Mouse (Mus musculus) thymus, adult 2 months (tissue): Measurements from ENCODE around the gene Fam117a. TPM values are rescaled to one million over a fixed set of nuclear protein-coding genes. Genes with fewer than 3 reads are reported as not detected.

Experiments used
- DNase-seq: peaks from one replicate; pipeline ENCODE4 v3.0.0; 2021
- H3K27ac ChIP-seq: fragments of 200-500 bp; 2 replicates; pipeline ENCODE4 v1.5.1; 2012; ENCODE audit warnings: low read length, control low read depth; ENCODE audit not compliant: control insufficient read depth, insufficient read depth
- H3K27me3 ChIP-seq: fragments of 200-500 bp; 2 replicates; pipeline ENCODE4 v1.6.1; 2012; ENCODE audit warnings: mild to moderate bottlenecking, low read length, moderate library complexity, mixed read lengths; ENCODE audit not compliant: control insufficient read depth, insufficient read depth
- H3K36me3 ChIP-seq: fragments of 200-500 bp; 2 replicates; pipeline ENCODE4 v1.6.1; 2012; ENCODE audit warnings: mild to moderate bottlenecking, low read length, moderate library complexity; ENCODE audit not compliant: control insufficient read depth, insufficient read depth
- H3K4me1 ChIP-seq: fragments of 200-500 bp; replicated peaks from 2 replicates; pipeline ENCODE4 v1.6.1; 2012; ENCODE audit warnings: low read length; ENCODE audit not compliant: control insufficient read depth, insufficient read depth
- H3K4me3 ChIP-seq: fragments of 200-500 bp; 2 replicates; pipeline ENCODE4 v1.5.1; 2012; ENCODE audit warnings: mild to moderate bottlenecking, low read length, control low read depth, moderate library complexity; ENCODE audit not compliant: control insufficient read depth, insufficient read depth
- CTCF ChIP-seq: fragments of 200-500 bp; IDR thresholded peaks from 2 replicates; pipeline ENCODE4 v1.5.1; 2012; ENCODE audit warnings: mild to moderate bottlenecking, control low read depth, low read length, moderate library complexity, borderline replicate concordance; ENCODE audit not compliant: control insufficient read depth, poor library complexity, insufficient read depth; ENCODE audit errors: extremely low read depth
- POLR2A ChIP-seq: fragments of 200-500 bp; IDR thresholded peaks from 2 replicates; pipeline ENCODE4 v1.6.1; 2012; ENCODE audit warnings: mild to moderate bottlenecking, low read length, control low read depth, moderate library complexity; ENCODE audit not compliant: control insufficient read depth, poor library complexity, insufficient read depth; ENCODE audit errors: extremely low read depth
- WGBS: fragments of 180-500 bp; shearing (Covaris S2); methylation state at CpG from one replicate; pipeline ENCODE4 v1.1.7; 2018; 5-methylcytosine and 5-hydroxymethylcytosine counted together
- polyA plus RNA-seq: library from polyadenylated mRNA; depleted of rRNA; stranded (reverse); fragments of >200 nt; gene quantifications from 2 replicates; pipeline ENCODE4 v1.2.3, GENCODE M21; 2012; rRNA removed

Fam117a gene
- polyA plus RNA-seq, result 204 and 224 TPM in 2 replicates

DNA sequence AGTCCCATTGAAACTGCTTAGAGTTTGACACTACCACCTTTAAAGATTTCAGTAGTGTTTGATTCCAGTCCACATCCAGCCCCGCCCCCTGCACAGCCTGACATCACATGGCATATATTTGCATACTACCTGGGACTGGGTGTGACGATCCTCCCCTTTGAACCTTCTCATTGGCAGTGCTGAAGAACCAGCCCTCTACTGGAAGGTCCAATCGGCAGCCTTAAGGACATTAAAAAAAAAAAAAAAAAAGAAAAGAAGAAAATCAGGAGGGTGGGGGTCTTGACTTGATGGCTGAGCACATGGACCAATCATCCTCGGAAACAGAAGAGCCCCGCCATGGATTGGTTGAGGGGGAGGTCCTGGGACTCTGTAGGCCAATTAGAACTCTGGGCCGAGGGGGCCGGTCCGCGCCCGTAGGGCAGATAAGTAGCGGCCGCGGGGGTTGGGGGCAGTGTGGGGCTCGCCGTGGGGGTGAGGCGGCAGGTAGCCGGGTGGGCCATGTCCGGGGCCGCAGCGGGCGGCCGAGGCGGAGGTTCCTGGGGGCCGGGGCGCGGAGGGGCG is at the start of gene Fam117a:
Gene Fam117a, plus strand, starts transcription at position 451 of the 561 bp plus-strand sequence.
- Histone ChIP-seq H3K27me3 (no peaks in the 10 kb centered on the region), H3K27ac (peak within 1 kb of the TSS; percentile 77), H3K4me1 (peaks cover 28% of the 10 kb centered on the region), H3K36me3 (no peaks in the 10 kb centered on the region), H3K4me3 (peak within 1 kb of the TSS; percentile 99)
- under 1% methylated on average over 27 of the region's 27 CpGs for WGBS
- DNase-seq, result peak; percentile 91
- no peak for TF ChIP-seq CTCF
- TF ChIP-seq POLR2A, result peak; percentile 90

GRCm38 (mm10) chr11:95291998-95292397 is 44.8 kb upstream of the Fam117a start:
- Histone ChIP-seq H3K27ac (no peak overlapping the region), H3K36me3 (peaks cover 85% of the 10 kb centered on the region), H3K4me1 (no peaks in the 10 kb centered on the region), H3K4me3 (no peak overlapping the region), H3K27me3 (no peaks in the 10 kb centered on the region)
- WGBS, result 55% methylated on average over 4 of the region's 4 CpGs
- DNase-seq, result no peak
- TF ChIP-seq POLR2A (no peak), CTCF (no peak)

- Histone ChIP-seq H3K36me3 (peaks cover 83% of the 10 kb centered on the region), H3K27me3 (no peaks in the 10 kb centered on the region), H3K4me3 (no peak overlapping the region), H3K4me1 (no peaks in the 10 kb centered on the region), H3K27ac (no peak overlapping the region; the same call in 1 of the 2 replicates)
- no peak for DNase-seq
- TF ChIP-seq POLR2A, result no peak
- TF ChIP-seq CTCF, result no peak
- WGBS, result 37% methylated on average over 8 of the region's 8 CpGs
Measured at GRCm38 (mm10) chr11:95293017-95293624, 43.7 kb upstream of the Fam117a start.

DNA sequence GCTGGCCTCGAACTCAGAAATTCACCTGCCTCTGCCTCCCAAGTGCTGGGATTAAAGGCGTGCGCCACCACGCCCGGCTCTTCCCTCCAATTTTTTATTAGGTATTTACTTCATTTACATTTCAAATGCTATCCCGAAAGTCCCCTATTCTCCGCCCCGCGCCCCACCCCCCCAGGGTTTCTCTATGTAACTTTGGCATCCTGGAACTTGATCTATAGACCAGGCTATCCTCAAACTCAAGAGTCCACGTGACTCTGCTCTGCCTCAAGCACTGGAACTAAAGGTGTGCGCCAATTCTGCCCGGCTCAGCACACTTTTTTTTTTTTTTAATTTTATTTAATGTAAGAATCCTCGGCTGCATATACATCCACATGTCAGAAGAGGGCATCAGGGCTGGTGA is 41.1 kb upstream of the Fam117a start:
- 98% methylated on average over 13 of the region's 13 CpGs for WGBS
- H3K36me3 ChIP-seq, result peaks cover 80% of the 10 kb centered on the region

DNA sequence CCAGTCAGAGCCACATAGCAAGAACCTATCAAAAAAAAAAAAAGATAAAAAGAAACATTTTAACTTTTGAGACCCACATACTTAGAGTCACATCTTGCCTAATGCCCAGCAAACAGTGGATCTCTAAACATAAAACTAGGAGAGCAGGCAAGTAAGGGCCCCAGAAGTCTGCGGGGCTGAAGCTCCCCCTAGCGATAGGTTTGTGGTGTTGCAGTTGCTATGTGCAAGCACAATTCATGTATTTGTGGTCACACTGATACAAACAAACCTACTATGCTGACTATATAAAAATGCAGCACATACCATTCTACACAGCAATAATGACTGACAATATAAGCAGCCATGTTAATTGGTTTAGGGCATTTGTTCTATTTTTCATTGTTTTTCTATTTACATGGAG is 38.7 kb upstream of the Fam117a start:
- no peak for TF ChIP-seq CTCF
- TF ChIP-seq POLR2A, result no peak

More for the DNA sequence above, 41.1 kb upstream of the Fam117a start:
- no peak for DNase-seq
- H3K4me1 ChIP-seq, result no peaks in the 10 kb centered on the region
- H3K27me3 ChIP-seq, result no peaks in the 10 kb centered on the region
- no peak overlapping the region for H3K4me3 ChIP-seq
- no peak overlapping the region for H3K27ac ChIP-seq
- TF ChIP-seq CTCF (no peak), POLR2A (no peak)

DNA sequence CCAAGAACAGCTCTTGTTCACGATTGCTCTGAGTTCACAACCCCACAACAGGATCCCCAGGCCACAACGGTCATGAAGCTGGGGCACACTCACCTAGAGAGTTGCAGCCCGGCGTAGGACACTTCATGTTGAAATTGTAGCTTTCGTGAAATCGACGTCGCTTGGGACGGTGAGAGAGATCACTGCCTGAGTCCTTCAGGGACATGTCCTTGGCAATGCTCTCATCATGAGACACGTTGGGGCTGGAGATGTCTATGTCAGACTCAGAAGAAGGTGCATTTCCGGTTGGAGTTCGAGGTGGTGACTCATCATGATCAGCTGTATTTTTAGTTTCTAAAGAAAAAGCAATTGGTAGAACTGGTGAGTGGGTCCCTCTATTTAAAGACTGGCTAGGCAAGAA is 36.9 kb upstream of the Fam117a start:
- WGBS, result 86% methylated on average over 12 of the region's 12 CpGs
- Histone ChIP-seq H3K27me3 (no peaks in the 10 kb centered on the region), H3K36me3 (peaks cover 75% of the 10 kb centered on the region), H3K4me1 (no peaks in the 10 kb centered on the region), H3K27ac (no peak overlapping the region), H3K4me3 (no peak overlapping the region)
- no peak for TF ChIP-seq CTCF
- TF ChIP-seq POLR2A, result no peak
- DNase-seq, result no peak

More for the DNA sequence above, 38.7 kb upstream of the Fam117a start:
- no peak overlapping the region for H3K27ac ChIP-seq
- no peaks in the 10 kb centered on the region for H3K27me3 ChIP-seq
- peak; percentile 14 for DNase-seq
- no peak overlapping the region for H3K4me3 ChIP-seq
- no peaks in the 10 kb centered on the region for H3K4me1 ChIP-seq
- 7% methylated on average over 2 of the region's 2 CpGs for WGBS
- H3K36me3 ChIP-seq, result peaks cover 83% of the 10 kb centered on the region
